Mouse (Mus musculus) lung, embryonic 16.5 days (tissue): Measurements from ENCODE around the gene Sbpl. TPM values are rescaled to one million over a fixed set of nuclear protein-coding genes. Genes with fewer than 3 reads are reported as not detected.

Source experiments
- ATAC-seq: fragments of 200-750 bp; cut with Nextera tagmentation; 2 replicates; pipeline ENCODE4 v1.8.0; 2017; ENCODE audit warnings: low read depth, mild to moderate bottlenecking, moderate library complexity
- H3K27ac ChIP-seq: fragments of 300-500 bp; sonication (generic); 2 replicates; pipeline ENCODE4 v1.5.1; 2014; ENCODE audit warnings: mild to moderate bottlenecking, control low read depth, low read length
- H3K27me3 ChIP-seq: fragments of 300-500 bp; sonication (generic); 2 replicates; pipeline ENCODE4 v1.6.1; 2014; ENCODE audit warnings: low read depth, low read length, mixed read lengths; ENCODE audit not compliant: control insufficient read depth, insufficient read depth
- H3K36me3 ChIP-seq: fragments of 300-500 bp; sonication (generic); 2 replicates; pipeline ENCODE4 v1.6.1; 2014; ENCODE audit warnings: low read length; ENCODE audit not compliant: control insufficient read depth, insufficient read depth
- H3K4me1 ChIP-seq: fragments of 300-500 bp; sonication (generic); replicated peaks from 2 replicates; pipeline ENCODE4 v1.6.1; 2014; ENCODE audit warnings: low read length, mixed read lengths; ENCODE audit not compliant: control insufficient read depth, insufficient read depth
- H3K4me2 ChIP-seq: fragments of 300-500 bp; sonication (generic); 2 replicates; pipeline ENCODE4 v1.6.1; 2014; ENCODE audit warnings: low read depth, low read length, control low read depth
- H3K4me3 ChIP-seq: fragments of 300-500 bp; sonication (generic); 2 replicates; pipeline ENCODE4 v1.5.1; 2014; ENCODE audit warnings: mild to moderate bottlenecking, low read length, control low read depth
- H3K9ac ChIP-seq: fragments of 300-500 bp; sonication (generic); 2 replicates; pipeline ENCODE4 v1.6.1; 2014; ENCODE audit warnings: low read length, control low read depth
- H3K9me3 ChIP-seq: fragments of 300-500 bp; sonication (generic); 2 replicates; pipeline ENCODE4 v1.6.1; 2016; ENCODE audit warnings: low read length; ENCODE audit not compliant: control insufficient read depth
- WGBS: fragments of 180-500 bp; shearing (Covaris S2); extraction: QIAGEN DNeasy Blood & Tissue Kit; methylation state at CpG from one replicate; pipeline ENCODE4 v1.1.7; 2014; 5-methylcytosine and 5-hydroxymethylcytosine counted together
- polyA plus RNA-seq: library from polyadenylated mRNA; unstranded; fragments of >200 nt; fragmentation: Nextera tagmentation; extraction: Ambion mirVana; gene quantifications from 2 replicates; pipeline ENCODE4 v1.2.1, GENCODE M21; 2015

The Sbpl gene
- polyA plus RNA-seq, 1 experiment from 2014 or later = not detected

DNA sequence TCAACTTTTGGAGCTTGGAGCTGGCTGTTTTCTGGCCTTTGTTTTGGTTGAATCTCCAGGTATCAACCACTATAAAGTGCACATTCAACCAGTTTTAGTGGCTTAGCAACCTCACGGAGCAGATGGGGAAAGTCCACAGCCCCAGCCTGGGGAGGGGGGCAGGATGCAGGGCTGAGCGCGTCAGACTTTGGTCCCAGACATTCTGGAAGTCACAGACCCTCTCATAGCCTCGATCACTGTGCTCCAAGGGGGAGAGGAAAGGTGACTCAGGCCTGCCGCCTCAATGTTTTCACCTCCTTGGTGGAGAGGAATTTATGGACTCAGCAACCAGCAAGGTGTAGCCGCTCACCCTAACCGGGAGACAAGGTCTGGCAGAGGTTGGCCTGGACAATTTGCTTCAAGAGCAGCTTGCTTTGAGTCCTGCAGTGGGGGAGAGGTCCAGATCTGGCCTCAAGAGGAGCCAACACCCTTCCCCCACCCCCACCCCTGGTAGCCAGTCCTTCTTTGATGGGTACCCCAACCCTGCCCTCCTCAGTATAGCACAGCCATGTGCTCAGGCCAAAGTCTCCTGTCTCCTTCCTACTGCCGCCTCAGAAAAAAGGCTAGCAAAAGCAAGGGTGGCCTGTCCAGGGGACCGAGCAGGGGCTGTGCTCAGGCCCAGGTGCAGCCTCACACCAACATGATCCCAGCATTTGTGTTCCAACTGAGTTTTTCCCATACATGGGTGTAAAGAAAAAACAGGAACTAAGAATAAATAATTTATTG is 37.9 kb upstream of the Sbpl start:
- 0 out of 2 replicates have a peak overlapping the region, but pooled peaks have one; percentile 21 for H3K9ac ChIP-seq
- no peaks in the 10 kb centered on the region for H3K27me3 ChIP-seq
- WGBS = 63% methylated on average over 9 of the region's 9 CpGs
- peaks cover 10% of the 10 kb centered on the region for H3K4me1 ChIP-seq
- no peaks in the 10 kb centered on the region for H3K9me3 ChIP-seq
- H3K4me3 ChIP-seq = peak overlapping the region; percentile 13; the same call in 1 of the 2 replicates
- H3K36me3 ChIP-seq = no peaks in the 10 kb centered on the region
- peak; percentile 26; the same call in 1 of the 2 replicates for ATAC-seq
- H3K27ac ChIP-seq = no peak overlapping the region
- H3K4me2 ChIP-seq = peak overlapping the region; percentile 49

GRCm38 (mm10) chr17:23989802-23990201 is 34.7 kb upstream of the Sbpl start:
- H3K27ac ChIP-seq = no peak overlapping the region
- H3K9ac ChIP-seq = no peak overlapping the region
- no peaks in the 10 kb centered on the region for H3K36me3 ChIP-seq
- H3K4me2 ChIP-seq = no peak overlapping the region
- ATAC-seq = no peak
- H3K4me1 ChIP-seq = peaks cover 5% of the 10 kb centered on the region; the same call in 1 of the 2 replicates
- H3K4me3 ChIP-seq = no peak overlapping the region
- H3K9me3 ChIP-seq = no peaks in the 10 kb centered on the region
- no peaks in the 10 kb centered on the region; the same call in 1 of the 2 replicates for H3K27me3 ChIP-seq
- WGBS = 18% methylated on average over 2 of the region's 2 CpGs

DNA sequence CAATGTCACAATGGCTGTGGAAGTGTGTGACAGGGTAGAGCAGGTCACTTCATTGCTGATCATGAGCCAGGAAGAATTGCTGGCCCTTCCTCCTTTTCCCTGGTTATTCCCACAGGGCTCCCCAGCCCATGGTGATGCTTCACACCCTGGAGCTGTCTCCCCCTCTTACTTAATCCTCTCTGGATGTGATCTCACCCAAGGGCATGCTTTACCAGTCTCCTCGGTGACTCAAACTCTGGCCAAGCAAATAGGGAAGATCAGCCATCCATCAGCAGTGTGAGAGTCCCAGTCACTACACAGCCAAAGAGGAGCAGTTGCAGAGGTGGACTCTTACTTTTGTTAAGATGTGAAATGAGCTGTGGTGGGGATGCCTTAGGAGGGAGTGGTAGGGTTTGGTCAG is 29.9 kb upstream of the Sbpl start:
- no peak overlapping the region for H3K9ac ChIP-seq
- no peaks in the 10 kb centered on the region; the same call in 1 of the 2 replicates for H3K27me3 ChIP-seq
- no peaks in the 10 kb centered on the region for H3K36me3 ChIP-seq
- H3K4me2 ChIP-seq = no peak overlapping the region
- H3K4me1 ChIP-seq = no peaks in the 10 kb centered on the region
- no peak overlapping the region for H3K27ac ChIP-seq
- H3K9me3 ChIP-seq = no peaks in the 10 kb centered on the region
- no peak overlapping the region for H3K4me3 ChIP-seq
- no peak for ATAC-seq
- 74% methylated on average over 1 of the region's 1 CpGs for WGBS

- Histone ChIP-seq H3K9me3 (no peaks in the 10 kb centered on the region), H3K27ac (no peak overlapping the region), H3K4me2 (no peak overlapping the region), H3K36me3 (no peaks in the 10 kb centered on the region), H3K27me3 (no peaks in the 10 kb centered on the region; the same call in 1 of the 2 replicates), H3K4me1 (no peaks in the 10 kb centered on the region), H3K4me3 (no peak overlapping the region), H3K9ac (no peak overlapping the region)
- WGBS = 53% methylated on average over 4 of the region's 4 CpGs
- ATAC-seq = no peak
Measured at GRCm38 (mm10) chr17:23982912-23983311, 27.8 kb upstream of the Sbpl start.

GRCm38 (mm10) chr17:23980297-23980909 is 25.3 kb upstream of the Sbpl start, which contains the start of gene Prss30:
TSS of gene Prss30 (minus strand) at chr17:23980566.
- Histone ChIP-seq H3K4me3 (no peak within 1 kb of the TSS), H3K4me2 (no peak within 1 kb of the TSS), H3K27ac (no peak within 1 kb of the TSS), H3K4me1 (no peaks in the 10 kb centered on the region), H3K36me3 (no peaks in the 10 kb centered on the region), H3K9ac (no peak within 1 kb of the TSS), H3K9me3 (no peaks in the 10 kb centered on the region), H3K27me3 (no peaks in the 10 kb centered on the region; the same call in 1 of the 2 replicates)
- ATAC-seq = 0 out of 2 replicates have a peak, but pooled peaks have one; percentile 43
- 49% methylated on average over 10 of the region's 10 CpGs for WGBS

DNA sequence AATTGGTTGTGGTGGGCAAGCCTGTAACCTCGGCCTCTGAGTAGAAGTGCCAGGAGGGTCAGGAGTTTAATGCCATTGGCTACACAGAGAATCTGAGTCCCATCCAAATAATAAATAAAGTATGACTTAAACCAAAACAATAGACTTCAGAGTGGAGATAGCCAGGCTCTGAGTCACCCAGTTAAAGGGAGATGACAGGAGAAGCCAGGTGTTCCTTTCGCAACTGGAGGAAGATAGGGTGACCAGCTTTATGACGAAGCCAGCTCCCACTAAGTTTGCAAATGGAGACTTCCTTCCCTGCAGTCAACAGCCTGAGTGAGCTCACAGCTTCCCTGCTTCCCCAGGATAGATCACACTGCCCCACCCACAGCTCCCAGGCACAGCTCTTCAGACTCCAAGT is 24.4 kb upstream of the Sbpl start:
- Histone ChIP-seq H3K4me3 (no peak overlapping the region), H3K27ac (no peak overlapping the region), H3K36me3 (no peaks in the 10 kb centered on the region), H3K9ac (no peak overlapping the region), H3K4me1 (no peaks in the 10 kb centered on the region), H3K4me2 (no peak overlapping the region), H3K9me3 (no peaks in the 10 kb centered on the region), H3K27me3 (no peaks in the 10 kb centered on the region)
- 40% methylated on average over 3 of the region's 3 CpGs for WGBS
- ATAC-seq = no peak

DNA sequence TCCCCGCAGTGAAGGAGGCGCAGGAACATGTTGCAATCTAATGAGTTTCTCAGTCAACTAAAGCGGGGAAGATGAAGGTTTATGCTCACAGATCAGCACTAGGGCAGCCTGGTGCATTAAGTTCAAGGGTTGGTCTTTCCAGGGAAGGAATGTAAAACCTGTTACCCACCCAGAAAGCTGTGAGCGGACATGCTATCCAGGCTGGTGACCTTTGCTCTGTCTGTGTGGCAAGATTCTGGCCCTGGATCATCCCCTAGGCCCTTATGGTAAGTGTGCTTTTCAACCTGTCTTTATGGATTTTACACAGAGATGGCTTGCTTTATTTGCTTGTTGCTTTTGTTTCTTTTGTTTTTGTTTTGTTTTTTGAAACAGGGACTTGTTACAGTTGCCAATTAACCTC is 21.6 kb upstream of the Sbpl start:
- Histone ChIP-seq H3K4me2 (no peak overlapping the region), H3K4me3 (no peak overlapping the region), H3K9ac (no peak overlapping the region), H3K4me1 (no peaks in the 10 kb centered on the region), H3K27ac (no peak overlapping the region), H3K9me3 (no peaks in the 10 kb centered on the region), H3K27me3 (no peaks in the 10 kb centered on the region), H3K36me3 (no peaks in the 10 kb centered on the region)
- 69% methylated on average over 4 of the region's 4 CpGs for WGBS
- no peak for ATAC-seq

- Histone ChIP-seq H3K9ac (no peak overlapping the region), H3K9me3 (no peaks in the 10 kb centered on the region), H3K36me3 (no peaks in the 10 kb centered on the region), H3K4me1 (no peaks in the 10 kb centered on the region), H3K27ac (no peak overlapping the region), H3K27me3 (no peaks in the 10 kb centered on the region), H3K4me3 (no peak overlapping the region), H3K4me2 (no peak overlapping the region)
- WGBS = 74% methylated on average over 9 of the region's 9 CpGs
- ATAC-seq = no peak
Measured at GRCm38 (mm10) chr17:23971315-23971714, 16.2 kb upstream of the Sbpl start.

GRCm38 (mm10) chr17:23969231-23969630 is 14.2 kb upstream of the Sbpl start:
- Histone ChIP-seq H3K27me3 (no peaks in the 10 kb centered on the region), H3K4me3 (no peak overlapping the region), H3K4me1 (no peaks in the 10 kb centered on the region), H3K9ac (no peak overlapping the region), H3K27ac (no peak overlapping the region), H3K9me3 (no peaks in the 10 kb centered on the region), H3K36me3 (no peaks in the 10 kb centered on the region), H3K4me2 (no peak overlapping the region)
- WGBS = 0% methylated on average over 1 of the region's 1 CpGs
- ATAC-seq = 0 out of 2 replicates have a peak, but pooled peaks have one; percentile 46
